Mouse (Mus musculus) cerebellum, postnatal 14 days (tissue): Measurements from ENCODE around the gene Slc29a1.
"Not testable (repeated sequence)": the region's sequence is repeated elsewhere in the genome, so short reads cannot be mapped to it uniquely, and the experiment has no call there.

Experiments
- DNase-seq, 2 experiments: peaks; one replicate each; pipeline ENCODE4 v3.0.0; 2021; ENCODE audit warnings: mixed read lengths in 2 of 2

The Slc29a1 gene

DNA sequence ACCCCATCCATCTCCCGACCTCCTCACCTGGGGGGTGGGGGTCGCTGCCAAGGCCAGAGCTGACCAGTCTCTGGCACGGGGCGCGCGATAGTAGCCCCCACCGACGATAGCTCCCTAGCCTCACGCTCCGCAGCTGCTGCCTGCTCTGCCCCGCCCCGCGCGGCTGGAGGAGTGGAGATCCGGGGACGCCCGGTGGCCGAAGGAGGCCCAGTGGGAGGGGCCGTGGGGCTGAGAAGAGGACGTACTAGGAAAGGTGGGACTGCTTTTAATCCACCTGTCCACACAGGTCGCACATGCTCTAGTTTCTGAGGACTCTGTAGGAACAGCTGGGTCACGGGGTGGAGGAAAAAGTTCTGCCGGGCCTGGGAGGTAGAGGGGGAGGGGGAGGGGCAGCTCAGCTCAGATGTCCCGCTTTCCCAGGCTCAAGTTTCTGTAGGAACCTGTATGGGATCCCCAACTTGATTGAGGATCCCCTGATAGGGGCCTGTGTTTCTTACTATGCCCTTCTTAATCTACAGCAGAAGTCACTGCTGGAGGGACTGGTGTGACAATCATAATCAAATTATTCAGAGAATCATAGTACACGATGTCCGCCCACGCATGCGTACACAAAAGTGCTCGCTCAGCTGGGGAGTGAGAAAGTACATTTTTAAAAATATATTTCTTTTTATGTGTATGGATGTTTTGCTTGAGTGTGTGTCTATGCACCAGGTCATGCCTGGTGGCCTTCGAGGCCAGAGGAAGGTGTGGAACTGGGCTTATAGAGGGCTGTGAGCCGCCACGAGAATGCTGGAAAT lies at the start of gene Slc29a1:
TSS of gene Slc29a1 (minus strand) at position 161 of the 797 bp plus-strand sequence.
- peak; percentile 65 to 74 for DNase-seq

DNA sequence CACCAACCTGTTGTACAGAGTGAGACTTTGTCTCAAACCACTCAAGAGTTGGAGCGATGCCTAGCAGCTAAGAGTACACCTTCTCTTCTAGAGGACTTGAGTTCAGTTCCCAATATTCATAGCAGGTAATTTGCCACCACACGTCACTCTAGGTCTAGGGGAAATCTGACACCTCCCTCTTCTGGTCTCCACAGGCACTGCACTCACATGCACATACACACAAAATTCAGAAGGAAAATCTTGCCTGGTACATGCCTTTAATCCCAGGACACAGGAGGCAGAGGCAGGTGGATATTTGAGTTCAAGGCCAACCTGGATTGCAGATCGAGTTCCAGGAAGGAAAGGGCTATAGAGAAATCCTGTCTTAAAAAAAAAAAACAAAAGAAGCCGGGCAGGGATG lies 44.8 kb upstream of the Slc29a1 start:
- peak in 1 of 2 experiments; percentile 28 for DNase-seq

DNA sequence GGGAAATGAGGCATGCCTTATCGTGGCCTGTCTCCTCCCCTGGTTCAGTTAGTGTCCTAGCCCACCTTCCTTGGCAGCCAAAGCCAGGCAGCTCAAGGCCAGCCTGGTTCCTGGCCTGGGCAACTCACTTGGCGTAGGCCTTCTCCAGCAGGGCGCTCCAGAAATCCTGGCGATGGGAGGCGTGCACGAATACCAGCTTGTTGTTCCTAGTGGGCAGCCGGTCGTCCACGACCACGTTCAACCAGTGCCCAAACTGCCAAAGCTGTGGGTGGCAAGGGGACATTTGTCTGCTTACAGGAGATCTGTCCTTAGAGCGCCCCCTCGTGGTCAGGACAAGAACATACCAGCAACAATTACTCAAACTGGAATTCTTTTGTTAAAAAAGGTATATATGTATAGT lies 43.3 kb upstream of the Slc29a1 start:
- peak; percentile 94 to 96 for DNase-seq

DNA sequence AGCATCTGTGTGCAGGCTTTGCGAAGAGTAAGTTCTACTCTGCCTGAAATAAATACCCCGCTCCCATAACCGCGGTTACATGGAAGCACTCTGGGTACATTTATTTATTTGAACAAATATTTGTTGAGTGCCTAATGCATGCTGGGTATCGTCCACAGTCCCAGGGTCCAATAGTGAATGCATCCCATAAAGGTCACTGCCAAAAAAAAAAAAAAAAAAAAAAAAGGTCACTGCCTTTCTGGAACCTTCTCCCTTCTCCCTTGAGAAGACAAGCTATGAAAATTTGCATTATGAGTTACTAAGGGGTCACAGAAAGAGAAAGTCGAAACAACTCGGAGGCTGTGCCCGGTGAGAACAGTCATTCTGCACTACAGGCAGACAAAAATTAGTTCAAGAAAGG lies 42.6 kb upstream of the Slc29a1 start:
- no peak for DNase-seq

DNA sequence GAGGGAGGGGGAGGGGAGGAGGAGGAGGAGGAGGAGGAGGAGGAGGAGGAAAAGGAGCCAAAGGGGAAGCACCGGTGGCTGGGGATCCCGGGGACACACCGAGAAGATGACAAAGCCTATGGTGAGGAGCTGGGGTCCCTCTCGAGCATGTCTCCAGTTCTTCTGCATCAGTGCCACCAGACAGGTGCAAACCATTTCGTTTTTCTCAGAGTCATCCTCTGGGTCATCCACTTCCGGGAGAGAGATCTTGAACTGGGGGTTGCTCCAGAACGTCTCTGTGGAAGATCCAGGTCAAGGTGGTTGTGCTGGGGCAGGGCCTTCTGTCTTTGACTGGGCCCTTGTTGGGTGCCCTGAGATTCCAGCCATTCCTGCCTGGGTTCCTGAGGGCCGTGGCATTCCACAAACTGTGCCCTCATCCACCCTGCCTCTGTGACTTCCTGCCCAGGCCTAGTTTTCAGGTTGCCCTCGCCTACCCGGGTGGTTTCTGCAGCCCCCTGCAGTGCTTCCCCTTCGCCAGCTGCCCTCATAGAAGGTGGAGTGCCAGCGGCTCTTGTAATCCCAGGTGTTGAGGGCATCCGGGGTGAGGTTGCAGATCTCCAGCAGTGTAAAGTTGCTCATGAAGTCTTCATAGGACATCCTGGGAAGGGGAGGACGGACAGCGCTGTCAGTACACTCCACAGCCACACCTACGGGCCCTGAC lies 39.3 kb upstream of the Slc29a1 start:
- DNase-seq: no peak

DNA sequence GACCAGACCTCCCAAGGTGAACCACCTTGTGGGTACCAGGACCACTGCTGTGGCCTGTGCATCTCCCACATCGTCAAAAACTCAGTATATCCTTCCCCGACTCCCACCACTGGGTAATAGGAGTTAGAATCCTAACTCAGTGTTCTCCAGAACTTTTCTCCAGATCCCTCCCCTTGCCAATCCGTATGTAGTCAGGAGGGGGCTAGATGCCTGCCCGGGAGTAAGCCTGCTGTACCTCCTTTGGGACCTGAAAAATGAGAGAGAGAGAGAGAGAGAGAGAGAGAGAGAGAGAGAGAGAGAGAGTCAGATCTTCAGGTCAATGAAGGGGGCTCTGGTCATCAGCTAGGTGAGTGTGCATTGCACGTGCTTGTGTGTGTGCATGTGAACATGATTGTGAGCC lies 34.6 kb upstream of the Slc29a1 start:
- DNase-seq: no peak

DNA sequence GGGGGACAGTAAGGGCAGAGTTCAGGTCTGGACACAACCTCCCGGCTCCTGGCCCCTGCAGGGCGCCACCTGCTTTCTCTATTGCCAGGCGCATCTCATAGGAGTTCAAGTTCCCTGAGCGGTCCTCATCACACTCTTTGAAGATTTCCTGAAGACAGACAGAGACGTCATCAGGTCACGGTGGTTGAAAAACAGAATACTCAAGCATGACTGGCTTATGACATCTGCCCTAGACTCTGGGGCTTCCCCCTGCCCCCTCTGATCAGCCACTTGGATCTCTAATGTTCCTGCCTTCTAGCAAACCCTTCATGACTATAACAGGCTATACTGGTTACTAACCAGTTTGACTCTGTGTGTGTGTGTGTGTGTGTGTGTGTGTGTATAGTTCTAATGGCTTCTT lies 32.5 kb upstream of the Slc29a1 start:
- no peak for DNase-seq

DNA sequence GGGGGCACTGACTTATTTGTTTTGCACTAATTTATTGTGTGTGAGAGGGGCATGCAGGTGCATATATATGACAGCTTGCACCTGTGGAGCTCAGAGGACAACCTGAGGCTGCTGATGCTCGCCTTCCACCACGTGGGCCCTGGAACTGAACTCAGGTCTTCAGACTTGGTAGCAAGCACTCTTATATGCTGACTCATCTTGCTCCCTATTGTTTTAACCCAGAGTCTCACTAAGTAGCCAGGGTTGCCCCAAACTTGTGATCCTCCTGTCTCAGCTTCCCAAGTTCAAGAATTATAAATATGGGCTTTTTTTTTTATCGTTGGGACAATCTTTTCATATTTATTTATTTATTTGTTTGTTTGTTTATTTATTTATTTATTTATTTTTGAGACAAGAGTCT lies 31.6 kb upstream of the Slc29a1 start:
- DNase-seq: no peak

DNA sequence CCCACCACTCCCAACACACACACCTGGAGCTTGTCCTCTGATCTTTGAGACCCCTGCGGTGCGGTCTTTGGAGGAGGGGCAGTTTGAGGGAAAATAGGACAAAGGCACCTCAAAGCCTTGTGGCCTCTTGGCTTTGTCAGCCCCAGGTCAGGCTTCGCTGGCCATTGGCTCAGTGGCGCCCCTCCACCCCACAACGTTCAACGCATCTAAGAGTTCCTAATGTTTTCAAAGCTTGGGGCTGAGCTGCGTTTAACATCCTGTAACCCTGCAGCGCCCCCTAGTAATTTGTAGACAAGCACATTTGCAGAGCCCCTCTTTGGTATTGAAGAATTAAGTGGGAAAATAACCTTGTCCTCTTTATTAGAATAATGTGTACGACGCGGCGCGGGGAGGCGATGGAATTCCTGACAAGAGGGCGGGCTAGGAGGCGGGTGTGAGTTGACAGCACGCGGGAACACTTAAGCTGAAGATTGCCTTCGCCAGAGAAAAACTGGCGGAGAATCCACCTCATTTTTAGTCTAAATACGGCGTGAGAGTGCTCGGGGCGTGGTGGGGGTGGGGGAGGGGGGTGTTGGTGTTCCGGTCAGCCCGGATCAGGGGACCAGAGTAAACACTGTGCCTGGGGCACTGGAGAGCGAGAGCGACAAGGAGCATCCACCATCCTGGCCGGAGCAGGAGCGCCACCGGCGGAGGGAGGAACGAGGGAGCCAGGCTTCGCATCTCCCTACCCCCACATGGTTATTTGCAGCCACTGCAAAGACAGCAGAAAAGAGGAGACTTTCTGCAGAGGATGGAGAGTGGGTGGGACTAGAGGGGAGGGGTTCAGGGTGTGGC lies 30.7 kb upstream of the Slc29a1 start:
- peak; percentile 86 to 89 for DNase-seq

DNA sequence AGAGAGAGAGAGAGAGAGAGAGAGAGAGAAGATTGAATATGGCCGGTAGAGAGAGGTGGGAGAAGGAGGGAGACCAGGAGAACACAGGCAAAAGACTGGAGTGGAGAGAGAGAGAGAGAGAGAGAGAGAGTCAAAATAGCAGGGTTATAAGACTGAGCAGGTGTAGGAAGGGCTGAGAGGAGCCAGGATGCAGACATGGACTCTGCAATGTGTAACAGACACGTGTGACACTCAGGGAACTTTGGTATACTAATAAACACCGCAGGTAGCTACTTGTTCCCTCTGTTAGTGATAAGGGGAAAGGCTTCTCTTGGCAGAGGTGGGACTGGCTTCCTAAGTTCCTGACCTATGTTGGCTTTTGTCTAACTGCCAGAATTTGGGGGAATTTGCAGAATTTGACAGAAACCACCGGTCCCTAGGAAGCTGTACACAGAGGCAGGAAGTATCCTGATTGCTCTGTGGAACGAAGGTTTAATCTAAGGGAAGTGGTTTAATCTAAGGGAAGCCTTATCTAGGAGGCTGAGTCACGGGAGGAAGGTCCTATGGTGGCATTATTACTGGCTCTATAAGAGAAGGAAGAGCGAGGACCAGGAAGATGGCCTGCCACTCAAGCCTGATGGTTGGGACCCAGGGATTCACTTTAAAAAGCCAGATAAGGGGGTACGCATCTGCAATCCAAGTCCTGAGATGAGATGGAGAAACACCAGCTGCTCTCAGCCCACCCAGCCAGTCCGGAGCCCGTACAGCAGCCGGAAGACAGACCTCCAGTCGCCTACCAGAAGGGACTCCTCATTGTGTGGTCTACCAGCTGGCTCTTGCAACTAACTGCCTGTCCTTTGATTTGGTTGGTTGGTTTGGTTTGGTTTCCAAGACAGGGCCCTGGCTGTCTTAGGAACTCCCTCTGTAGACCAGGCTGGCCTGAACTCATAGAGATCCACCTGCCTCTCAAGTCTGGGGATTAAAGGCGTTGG lies 29.8 kb upstream of the Slc29a1 start:
- no peak for DNase-seq

DNA sequence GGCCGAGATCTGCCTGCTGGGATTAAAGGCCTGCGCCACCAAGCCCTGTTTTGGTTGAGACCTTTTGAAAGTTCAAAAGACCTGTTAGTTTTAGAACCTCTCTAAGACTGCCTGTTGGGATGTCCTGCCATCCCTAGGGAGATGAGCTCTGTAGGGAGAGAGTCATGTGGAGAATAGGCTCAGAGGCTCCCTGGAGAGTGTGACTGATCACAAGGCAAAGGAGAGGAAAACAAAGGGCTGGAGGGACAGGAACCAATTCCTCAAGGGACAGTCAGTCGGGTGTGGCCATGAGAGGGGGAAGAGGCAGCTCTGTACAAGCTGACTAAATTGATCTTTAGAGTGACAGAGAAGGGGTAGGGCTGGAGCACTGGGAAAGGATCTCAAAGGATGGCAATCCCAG lies 28.8 kb upstream of the Slc29a1 start:
- no peak for DNase-seq

DNA sequence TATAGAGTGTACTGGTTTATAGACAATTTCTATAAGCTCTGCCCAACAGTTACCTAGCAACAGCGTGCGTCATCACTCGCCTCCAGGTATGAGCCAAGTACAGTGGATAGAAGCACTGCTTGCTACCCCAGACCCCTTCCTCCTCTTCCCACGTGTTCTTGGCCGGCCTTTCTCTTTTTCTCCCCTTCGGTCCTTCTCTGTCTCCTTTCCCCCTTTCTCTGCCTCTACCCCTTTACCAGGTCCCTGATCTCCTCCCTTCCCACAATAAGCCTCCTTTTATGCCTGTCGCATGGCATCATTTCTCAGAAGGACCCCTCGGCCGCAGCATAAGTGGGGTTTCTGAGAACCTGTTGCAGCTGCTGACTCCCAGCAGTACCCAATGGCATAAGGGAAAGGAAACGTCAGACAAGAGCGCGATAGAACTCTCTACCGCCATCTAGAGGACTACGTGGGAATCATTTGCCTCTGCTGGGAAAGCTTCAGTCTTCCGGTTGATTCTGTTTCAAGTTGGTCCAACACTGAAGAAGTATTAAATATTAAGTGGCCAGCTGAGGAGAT lies 27.2 kb upstream of the Slc29a1 start:
- DNase-seq: peak; percentile 84

DNA sequence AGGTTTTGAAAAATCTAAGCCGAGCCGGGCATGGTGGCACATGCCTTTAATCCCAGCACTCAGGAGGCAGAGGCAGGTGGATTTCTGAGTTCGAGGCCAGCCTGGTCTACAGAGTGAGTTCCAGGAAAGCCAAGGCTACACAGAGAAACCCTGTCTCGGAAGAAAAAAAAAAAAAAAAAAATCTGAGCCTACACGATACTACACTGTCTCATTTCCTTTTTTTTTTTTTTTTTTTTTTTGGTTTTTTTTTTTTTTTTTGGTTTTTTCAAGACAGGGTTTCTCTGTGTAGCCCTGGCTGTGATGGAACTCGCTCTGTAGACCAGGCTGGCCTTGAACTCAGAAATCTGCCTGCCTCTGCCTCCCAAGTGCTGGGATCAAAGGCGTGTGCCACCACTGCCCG lies 24.0 kb upstream of the Slc29a1 start:
- not testable (repeated sequence) for DNase-seq

DNA sequence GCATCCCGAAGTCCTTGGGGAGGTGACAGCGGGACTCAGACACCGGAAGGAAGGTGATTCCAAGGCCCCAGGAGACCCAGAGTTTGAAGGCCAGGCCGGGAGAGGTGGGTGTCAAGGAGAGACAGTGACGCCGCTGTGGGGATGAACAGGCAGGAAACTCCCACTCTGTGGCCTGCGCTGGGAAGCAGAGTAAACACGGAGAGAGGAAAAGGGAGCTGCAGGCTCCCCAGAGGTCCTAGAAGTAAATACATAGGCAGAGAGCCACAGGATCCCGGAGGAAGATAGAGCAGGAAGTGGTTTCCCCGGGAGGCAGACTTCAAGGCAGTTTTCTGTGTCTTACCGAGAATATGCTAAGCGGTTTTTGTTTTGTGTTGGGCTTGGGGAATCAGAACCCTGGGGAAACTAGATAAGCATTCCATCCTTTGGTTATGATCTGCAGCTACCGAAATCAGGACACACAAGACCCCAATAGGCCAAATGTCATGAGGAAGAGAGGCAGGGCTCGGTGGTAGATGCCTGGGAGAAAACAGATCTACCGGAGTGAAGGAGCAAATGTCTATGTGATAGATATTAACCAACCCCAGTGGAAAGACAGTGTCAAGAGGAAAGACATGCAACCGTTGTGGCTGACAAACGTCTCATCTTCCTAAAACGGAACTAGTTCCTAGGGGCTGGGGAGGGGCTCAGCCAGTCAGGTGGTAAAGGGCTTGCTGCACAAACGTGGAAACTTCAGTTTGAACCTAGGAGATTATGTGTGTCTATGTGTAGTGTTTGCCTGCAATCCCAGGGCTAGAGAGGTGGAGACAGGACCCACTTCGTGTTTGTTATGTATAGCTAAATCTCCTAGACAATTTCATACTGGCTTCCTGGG lies 20.2 kb upstream of the Slc29a1 start:
- no peak for DNase-seq

DNA sequence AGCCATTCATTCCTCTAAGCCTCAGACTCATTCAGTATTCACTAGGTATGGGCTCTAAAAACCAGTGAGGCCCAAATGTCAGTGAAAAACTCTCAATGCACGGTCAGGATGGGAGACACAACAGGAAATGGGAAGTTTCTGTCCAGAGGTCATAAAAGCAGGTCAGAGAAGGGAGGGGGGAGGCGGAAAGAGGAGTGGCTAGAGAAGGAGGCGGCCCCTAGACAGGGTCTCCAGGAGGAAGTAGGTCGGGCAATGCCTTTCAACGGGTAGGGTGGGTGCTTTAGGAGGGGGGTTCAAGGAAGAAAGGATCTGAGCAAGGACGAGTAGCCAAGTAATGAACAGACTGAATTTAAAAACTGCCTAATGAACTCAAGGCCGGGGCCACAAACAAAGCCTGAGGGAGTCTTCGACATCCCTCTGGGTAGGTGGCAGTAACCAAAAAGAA lies 19.6 kb upstream of the Slc29a1 start:
- no peak for DNase-seq

DNA sequence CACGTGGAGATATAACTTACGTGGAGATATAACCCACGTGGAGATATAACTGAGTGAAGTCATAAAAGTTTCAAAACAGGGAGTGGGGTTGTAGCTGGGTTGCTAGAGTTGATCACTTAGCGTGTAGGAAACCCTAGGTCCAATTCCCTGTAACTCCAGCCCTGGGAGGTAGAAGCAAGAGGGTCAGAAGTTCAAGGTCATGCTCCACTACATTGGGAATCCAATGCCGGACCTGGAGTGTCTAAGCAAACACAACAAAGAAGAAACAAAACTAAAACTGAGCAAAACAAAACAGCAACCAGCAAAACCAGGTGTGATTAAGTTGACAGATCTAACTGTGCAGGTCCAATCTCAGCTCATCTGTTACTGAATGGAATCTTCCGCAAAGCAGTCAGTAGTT lies 18.2 kb upstream of the Slc29a1 start:
- DNase-seq: no peak

DNA sequence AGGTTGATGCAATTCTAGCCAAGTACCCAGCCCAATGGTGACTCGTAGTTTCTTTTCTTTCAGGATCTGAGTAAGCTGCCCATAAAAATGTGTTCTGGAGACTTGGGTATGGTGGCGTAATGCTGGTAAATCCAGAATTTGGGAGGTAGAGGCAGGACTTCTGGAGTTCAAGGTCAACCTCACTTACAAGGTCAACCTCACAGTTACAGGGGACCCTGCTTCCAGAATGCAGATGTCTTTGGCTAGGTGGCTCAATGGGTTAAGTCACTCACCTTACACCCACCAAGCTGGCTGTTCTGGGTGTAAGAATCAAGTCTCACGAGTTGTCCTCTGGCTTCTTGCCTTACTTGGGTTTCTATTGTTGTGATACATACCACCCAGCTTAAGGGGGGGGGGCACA lies 17.3 kb upstream of the Slc29a1 start:
- no peak for DNase-seq

DNA sequence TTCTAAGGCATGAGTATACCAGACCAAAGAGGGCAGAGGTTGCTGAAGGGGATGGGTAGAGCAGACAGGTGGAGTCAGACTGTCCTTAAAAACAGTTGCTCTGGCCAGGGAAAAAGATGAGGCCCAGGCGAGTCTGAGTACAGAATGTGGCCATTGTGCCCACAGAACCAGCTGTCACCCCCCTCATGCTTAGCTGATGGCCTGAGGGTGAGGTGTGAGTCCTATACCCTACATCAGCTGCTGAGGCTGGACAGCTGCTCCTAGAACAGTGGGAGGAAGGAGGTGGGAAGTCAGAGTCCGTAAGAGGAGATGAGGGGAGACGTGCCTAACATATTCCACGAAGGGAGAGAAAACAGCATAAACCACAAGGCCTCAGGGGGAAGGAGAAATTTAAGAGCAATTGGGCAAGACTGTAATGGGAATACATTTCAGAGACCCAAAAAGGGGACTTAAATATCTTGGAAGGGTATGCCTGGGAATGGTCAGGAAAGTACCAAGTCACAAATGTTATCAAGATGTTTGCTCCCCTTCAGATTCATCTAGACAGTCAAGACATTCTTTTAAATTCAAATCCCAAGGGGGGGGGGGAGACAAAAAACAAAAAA lies 16.7 kb upstream of the Slc29a1 start:
- no peak for DNase-seq

DNA sequence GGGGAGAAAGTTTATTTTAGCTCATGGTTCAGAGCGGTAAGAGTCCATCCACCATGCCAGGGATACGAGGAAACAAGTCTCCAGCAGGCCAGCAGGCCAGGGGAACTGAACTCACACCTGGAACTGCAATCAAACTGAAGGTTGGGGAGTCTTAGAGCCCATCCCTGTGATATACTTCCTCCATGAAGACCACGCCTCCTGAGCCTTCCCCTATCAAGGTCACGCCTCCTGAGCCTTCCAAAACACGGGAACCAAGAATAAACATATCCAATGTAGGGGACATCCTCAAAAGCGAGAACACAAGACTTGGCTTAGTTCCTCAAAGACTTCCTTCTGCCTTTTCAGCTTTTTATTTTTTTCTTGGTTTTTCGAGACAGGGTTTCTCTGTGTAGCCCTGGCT lies 13.5 kb upstream of the Slc29a1 start:
- no peak for DNase-seq

DNA sequence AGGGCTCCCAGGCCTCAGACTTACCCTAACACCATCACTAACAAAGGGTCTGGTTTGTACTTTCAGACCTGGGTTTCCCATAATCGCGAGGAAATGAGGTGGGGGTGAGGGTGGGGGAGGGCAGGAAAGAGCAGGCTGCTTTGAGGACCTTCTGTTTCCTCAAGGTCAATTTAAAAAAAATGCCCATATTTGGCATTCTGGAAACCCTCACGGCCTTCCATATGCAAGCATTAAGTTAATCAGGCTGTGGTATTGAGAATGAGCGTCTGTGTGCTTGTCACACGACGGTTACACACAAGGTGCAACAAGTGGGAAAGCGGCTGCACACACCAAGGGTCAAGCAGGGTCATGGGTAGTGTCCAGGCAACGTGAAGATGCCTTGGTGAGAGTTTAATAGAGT lies 12.6 kb upstream of the Slc29a1 start:
- DNase-seq: no peak
